Mouse (Mus musculus) brain, embryonic 14.5 days (tissue): ENCODE measurements around the gene Smim6.

Experiments used
- CTCF ChIP-seq: fragments of 200-500 bp; IDR thresholded peaks from 2 replicates; pipeline ENCODE4 v1.5.1; 2012; ENCODE audit warnings: inconsistent platforms, mild to moderate bottlenecking, moderate library complexity, borderline replicate concordance; ENCODE audit not compliant: insufficient read depth, insufficient read length; ENCODE audit errors: extremely low read depth
- POLR2A ChIP-seq: fragments of 200-500 bp; IDR thresholded peaks from 2 replicates; pipeline ENCODE4 v1.6.1; 2012; ENCODE audit warnings: mild to moderate bottlenecking, inconsistent platforms, borderline replicate concordance; ENCODE audit not compliant: poor library complexity, insufficient read depth, insufficient read length, severe bottlenecking; ENCODE audit errors: extremely low read depth

- TF ChIP-seq POLR2A (no peak), CTCF (no peak)
Measured at GRCm38 (mm10) chr11:115962651-115963412, 51.0 kb downstream of the Smim6 start.
